Mouse (Mus musculus): ENCODE results near the gene Sumf1. TPM values are rescaled to one million over a fixed set of nuclear protein-coding genes. Genes with fewer than 3 reads are reported as not detected.
A peak's percentile ranks its signal among the peaks of the same experiment; 100 is the strongest.

Gene Sumf1
- total and polyA plus RNA-seq, 2 experiments from 2014 or later: 13.7 to 23.0 TPM

DNA sequence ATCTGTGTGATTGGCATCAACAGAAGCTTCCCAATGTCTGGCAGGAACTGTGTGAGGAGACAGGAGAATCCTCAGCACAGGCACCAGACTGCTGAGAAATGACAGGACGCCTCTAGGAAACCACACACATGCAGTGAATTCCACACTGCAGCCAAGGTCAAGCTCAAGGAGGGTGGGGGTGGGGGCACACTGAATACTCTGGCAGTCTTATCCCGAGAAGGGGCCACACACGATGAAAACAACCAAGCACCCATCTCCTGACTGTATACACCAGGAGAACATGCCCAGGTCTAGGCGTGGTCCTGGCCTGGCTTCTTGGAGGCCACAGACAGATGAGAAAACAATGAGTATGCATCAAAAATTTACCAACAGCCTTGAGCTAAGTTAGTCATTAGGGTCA lies 75.0 kb downstream of the Sumf1 start:
- no peak overlapping the region for H3K27ac ChIP-seq (ENCODE audit: low read depth, low read length)

DNA sequence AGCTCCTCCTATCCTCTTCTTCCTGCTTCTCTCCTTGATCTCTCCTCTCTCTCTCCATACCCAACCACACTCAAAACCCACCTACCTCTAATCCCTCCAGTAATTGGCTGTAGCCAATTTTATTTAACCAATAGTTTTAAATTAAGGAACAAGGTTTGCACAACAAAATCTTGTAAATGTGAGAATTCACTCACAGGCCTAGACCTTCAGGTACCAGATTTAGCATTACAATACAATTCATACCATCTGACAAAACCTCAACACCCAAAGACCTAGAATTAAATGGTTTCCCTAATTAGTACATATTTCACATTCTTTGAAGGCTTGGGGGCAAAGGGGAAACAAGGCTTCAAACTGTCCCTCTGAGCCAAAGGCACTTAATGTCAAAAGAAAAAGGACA lies 78.0 kb downstream of the Sumf1 start:
- Histone ChIP-seq H3K4me3 (ENCODE audit: low read depth, low read length) (no peak overlapping the region), H3K27me3 (ENCODE audit: insufficient read depth, low read length) (no peaks in the 10 kb centered on the region), H3K27ac (ENCODE audit: low read depth, low read length) (no peak overlapping the region), H3K4me1 (ENCODE audit: insufficient read depth, low read length) (no peaks in the 10 kb centered on the region), H3K36me3 (ENCODE audit: insufficient read depth, low read length) (no peaks in the 10 kb centered on the region), H3K9me3 (ENCODE audit: low read length) (no peaks in the 10 kb centered on the region), H3K9ac (replicated peaks; ENCODE audit: low read length, poor library complexity, severe bottlenecking) (no peak overlapping the region), H3K4me2 (ENCODE audit: low read depth, low read length, poor library complexity, severe bottlenecking) (no peak overlapping the region)
- no peak for ATAC-seq (ENCODE audit: low FRiP score)
- TF ChIP-seq CTCF (IDR thresholded peaks at IDR 0.05): no peak
- DNase-seq (ENCODE audit: low spot score): no peak

More for the DNA sequence above, 75.0 kb downstream of the Sumf1 start:
- 78% methylated on average over 4 of the region's 4 CpGs for WGBS
- no peaks in the 10 kb centered on the region for H3K27me3 ChIP-seq (ENCODE audit: insufficient read depth, low read length)
- no peaks in the 10 kb centered on the region for H3K36me3 ChIP-seq (ENCODE audit: insufficient read depth, low read length)
- no peaks in the 10 kb centered on the region for H3K4me1 ChIP-seq (ENCODE audit: insufficient read depth, low read length)
- ATAC-seq (ENCODE audit: low FRiP score) (no peak), DNase-seq (ENCODE audit: low spot score) (no peak)
- H3K4me3 ChIP-seq (ENCODE audit: low read depth, low read length): no peak overlapping the region
- TF ChIP-seq CTCF (IDR thresholded peaks at IDR 0.05): no peak
- no peak overlapping the region for H3K9ac ChIP-seq (replicated peaks; ENCODE audit: low read length, poor library complexity, severe bottlenecking)
- H3K4me2 ChIP-seq (ENCODE audit: low read depth, low read length, poor library complexity, severe bottlenecking): no peak overlapping the region
- no peaks in the 10 kb centered on the region for H3K9me3 ChIP-seq (ENCODE audit: low read length)

DNA sequence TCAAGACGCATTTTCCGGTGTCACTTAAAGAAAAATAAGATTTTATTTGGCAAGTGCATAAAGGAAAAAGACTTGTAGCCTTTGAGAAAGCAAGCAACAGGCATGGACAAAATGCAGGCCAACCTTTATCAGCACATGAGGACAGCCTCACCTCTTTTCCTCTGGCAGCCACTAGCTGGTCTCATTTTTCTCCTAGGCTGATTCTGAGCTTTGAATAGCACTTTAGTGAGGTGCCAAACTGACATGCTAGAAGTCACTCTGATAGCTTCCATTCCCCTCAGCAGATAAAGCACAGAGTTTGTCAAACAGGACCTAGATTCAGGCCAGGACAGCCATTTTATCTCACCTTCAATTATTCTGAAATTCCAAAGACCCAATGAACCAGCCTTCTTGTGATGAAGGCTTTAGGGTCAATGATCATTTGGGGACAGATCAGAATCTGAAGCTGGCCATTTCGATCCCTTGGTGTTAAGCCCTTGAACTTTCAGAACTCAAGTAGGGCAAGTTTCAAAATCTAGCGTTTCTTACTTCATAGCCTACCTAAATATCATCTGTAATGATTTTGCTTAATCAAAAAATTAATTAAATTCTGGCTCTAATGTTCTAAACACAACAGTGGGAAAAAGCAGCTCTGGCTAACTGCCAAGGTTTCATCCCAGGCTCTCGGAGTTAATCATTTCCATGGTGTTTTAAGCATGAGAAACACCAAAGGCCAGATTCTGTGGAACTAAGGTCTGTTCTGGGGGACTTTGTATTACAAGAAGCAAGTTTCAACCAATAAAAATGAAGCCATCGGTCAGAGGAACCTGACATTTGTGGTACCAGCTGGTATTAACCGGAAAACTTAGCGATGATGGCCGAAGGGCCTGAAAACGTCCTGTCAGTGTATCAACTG lies 83.2 kb downstream of the Sumf1 start:
- H3K27ac ChIP-seq (ENCODE audit: low read depth, low read length): no peak overlapping the region
- H3K4me1 ChIP-seq (ENCODE audit: insufficient read depth, low read length): no peaks in the 10 kb centered on the region
- H3K9me3 ChIP-seq (ENCODE audit: low read length): no peaks in the 10 kb centered on the region
- H3K36me3 ChIP-seq (ENCODE audit: insufficient read depth, low read length): no peaks in the 10 kb centered on the region
- H3K4me2 ChIP-seq (ENCODE audit: low read depth, low read length, poor library complexity, severe bottlenecking): no peak overlapping the region
- H3K4me3 ChIP-seq (ENCODE audit: low read depth, low read length): no peak overlapping the region
- DNase-seq (ENCODE audit: low spot score) (peak; percentile 42), ATAC-seq (ENCODE audit: low FRiP score) (no peak)
- no peak for TF ChIP-seq CTCF (IDR thresholded peaks at IDR 0.05)
- no peak overlapping the region for H3K9ac ChIP-seq (replicated peaks; ENCODE audit: low read length, poor library complexity, severe bottlenecking)
- H3K27me3 ChIP-seq (ENCODE audit: insufficient read depth, low read length): no peaks in the 10 kb centered on the region
- 89% methylated on average over 10 of the region's 10 CpGs for WGBS

DNA sequence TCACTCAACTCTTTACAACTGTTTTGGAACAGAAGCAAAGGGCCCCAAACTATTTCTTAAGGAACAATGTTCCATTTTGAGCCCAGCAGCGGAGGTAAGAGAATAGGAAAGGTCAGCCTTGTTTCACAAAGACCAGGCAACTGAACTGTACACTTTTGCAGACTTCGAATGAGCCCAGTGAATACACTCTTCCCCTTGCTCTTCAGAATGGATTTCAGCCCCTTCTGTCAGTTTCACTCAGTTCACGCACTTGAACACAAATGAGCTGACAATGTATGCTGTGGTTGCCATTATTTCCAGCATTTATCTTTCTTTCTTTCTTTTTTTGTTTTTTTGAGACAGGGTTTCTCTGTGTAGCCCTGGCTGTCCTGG lies 86.5 kb downstream of the Sumf1 start:
- H3K27me3 ChIP-seq (ENCODE audit: insufficient read depth, low read length): no peaks in the 10 kb centered on the region
- 0 out of 2 replicates have a peak overlapping the region, but pooled peaks have one; percentile 6 for H3K4me2 ChIP-seq (ENCODE audit: low read depth, low read length, poor library complexity, severe bottlenecking)
- DNase-seq (ENCODE audit: low spot score) (no peak), ATAC-seq (ENCODE audit: low FRiP score) (no peak)
- no peaks in the 10 kb centered on the region for H3K9me3 ChIP-seq (ENCODE audit: low read length)
- H3K4me3 ChIP-seq (ENCODE audit: low read depth, low read length): no peak overlapping the region
- no peak for TF ChIP-seq CTCF (IDR thresholded peaks at IDR 0.05)
- H3K27ac ChIP-seq (ENCODE audit: low read depth, low read length): no peak overlapping the region
- H3K9ac ChIP-seq (replicated peaks; ENCODE audit: low read length, poor library complexity, severe bottlenecking): no peak overlapping the region
- WGBS: 44% methylated on average over 3 of the region's 3 CpGs
- H3K4me1 ChIP-seq (ENCODE audit: insufficient read depth, low read length): no peaks in the 10 kb centered on the region
- no peaks in the 10 kb centered on the region for H3K36me3 ChIP-seq (ENCODE audit: insufficient read depth, low read length)

DNA sequence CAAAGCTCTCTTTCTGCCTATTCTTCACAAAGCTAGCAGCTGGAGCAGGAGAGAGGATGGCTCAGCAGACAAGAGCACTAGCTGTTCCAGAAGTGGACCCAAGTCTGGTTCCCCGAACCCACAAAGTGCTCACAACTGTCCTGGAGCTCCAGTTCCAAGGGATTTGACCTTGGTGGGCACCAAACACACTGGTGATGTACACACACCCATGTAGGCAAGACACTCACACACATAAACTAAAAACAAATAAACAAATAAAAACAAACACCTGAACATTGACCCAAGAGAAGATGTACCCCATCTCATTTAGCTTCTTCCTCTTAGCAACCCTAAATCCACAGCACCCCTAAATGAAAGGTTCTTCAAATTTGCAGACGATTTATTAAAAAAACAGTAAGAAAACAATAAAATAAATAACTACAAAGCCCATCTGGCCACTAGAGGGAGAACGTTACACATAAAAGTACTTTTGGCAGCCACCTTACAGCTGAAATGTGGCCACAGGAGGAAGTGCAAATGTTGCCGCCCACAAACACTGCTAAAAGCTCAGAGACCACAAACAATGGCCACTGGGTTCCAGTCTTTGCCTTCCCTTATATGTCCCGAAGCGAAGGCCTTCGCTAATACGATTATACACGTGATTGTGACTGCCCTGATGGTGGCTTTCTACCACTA lies 87.1 kb downstream of the Sumf1 start:
- Histone ChIP-seq H3K4me3 (ENCODE audit: low read depth, low read length) (no peak overlapping the region), H3K27me3 (ENCODE audit: insufficient read depth, low read length) (no peaks in the 10 kb centered on the region), H3K4me2 (ENCODE audit: low read depth, low read length, poor library complexity, severe bottlenecking) (0 out of 2 replicates have a peak overlapping the region, but pooled peaks have one; percentile 6), H3K4me1 (ENCODE audit: insufficient read depth, low read length) (no peaks in the 10 kb centered on the region), H3K9me3 (ENCODE audit: low read length) (no peaks in the 10 kb centered on the region), H3K27ac (ENCODE audit: low read depth, low read length) (no peak overlapping the region), H3K36me3 (ENCODE audit: insufficient read depth, low read length) (no peaks in the 10 kb centered on the region), H3K9ac (replicated peaks; ENCODE audit: low read length, poor library complexity, severe bottlenecking) (no peak overlapping the region)
- peak; percentile 91 for TF ChIP-seq CTCF (IDR thresholded peaks at IDR 0.05)
- ATAC-seq (ENCODE audit: low FRiP score): 0 out of 2 replicates have a peak, but pooled peaks have one; percentile 73
- DNase-seq (ENCODE audit: low spot score): peak; percentile 95
- 13% methylated on average over 9 of the region's 9 CpGs for WGBS

DNA sequence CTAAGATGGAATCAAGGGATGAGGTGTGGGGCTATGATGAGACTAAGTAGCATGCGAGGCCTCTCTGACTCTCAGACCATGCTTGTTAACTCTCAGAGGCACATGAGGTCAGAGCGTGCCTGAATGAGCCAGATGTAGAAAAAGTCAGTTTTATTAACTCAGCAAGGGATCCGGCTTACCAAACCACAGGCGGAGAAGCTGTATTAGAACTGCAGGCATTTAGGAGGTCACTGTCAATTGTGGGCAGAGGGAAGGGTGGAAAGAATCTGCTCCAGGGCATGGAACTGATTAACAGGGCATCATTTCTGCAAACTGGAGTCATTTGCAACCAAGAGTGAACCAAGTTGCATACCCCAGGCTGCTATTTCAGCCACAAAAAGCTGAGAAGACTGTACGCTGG lies 89.9 kb downstream of the Sumf1 start:
- no peaks in the 10 kb centered on the region for H3K9me3 ChIP-seq (ENCODE audit: low read length)
- no peak for ATAC-seq (ENCODE audit: low FRiP score)

More for the DNA sequence above, 89.9 kb downstream of the Sumf1 start:
- no peaks in the 10 kb centered on the region for H3K27me3 ChIP-seq (ENCODE audit: insufficient read depth, low read length)
- TF ChIP-seq CTCF (IDR thresholded peaks at IDR 0.05): no peak
- DNase-seq (ENCODE audit: low spot score): no peak
- H3K4me3 ChIP-seq (ENCODE audit: low read depth, low read length): no peak overlapping the region
- H3K9ac ChIP-seq (replicated peaks; ENCODE audit: low read length, poor library complexity, severe bottlenecking): no peak overlapping the region
- no peak overlapping the region for H3K27ac ChIP-seq (ENCODE audit: low read depth, low read length)
- H3K4me1 ChIP-seq (ENCODE audit: insufficient read depth, low read length): no peaks in the 10 kb centered on the region
- no peak overlapping the region for H3K4me2 ChIP-seq (ENCODE audit: low read depth, low read length, poor library complexity, severe bottlenecking)
- no peaks in the 10 kb centered on the region for H3K36me3 ChIP-seq (ENCODE audit: insufficient read depth, low read length)
- 81% methylated on average over 5 of the region's 5 CpGs for WGBS
